Mouse (Mus musculus): Measurements from ENCODE around the gene Sprr1b. TPM values are rescaled to one million over a fixed set of nuclear protein-coding genes. Genes with fewer than 3 reads are reported as not detected.
"Not testable (repeated sequence)": the region's sequence is repeated elsewhere in the genome, so short reads cannot be mapped to it uniquely, and the experiment has no call there.

The Sprr1b gene
- total RNA-seq (2022) = not detected

GRCm38 (mm10) chr3:92438689-92439088 is at the start of gene Sprr1b:
Sprr1b (minus strand) TSS chr3:92438789.
- no peak for DNase-seq (ENCODE audit: low spot score)

GRCm38 (mm10) chr3:92486307-92486706 is 47.7 kb upstream of the Sprr1b start:
- DNase-seq (ENCODE audit: low spot score) = no peak

DNA sequence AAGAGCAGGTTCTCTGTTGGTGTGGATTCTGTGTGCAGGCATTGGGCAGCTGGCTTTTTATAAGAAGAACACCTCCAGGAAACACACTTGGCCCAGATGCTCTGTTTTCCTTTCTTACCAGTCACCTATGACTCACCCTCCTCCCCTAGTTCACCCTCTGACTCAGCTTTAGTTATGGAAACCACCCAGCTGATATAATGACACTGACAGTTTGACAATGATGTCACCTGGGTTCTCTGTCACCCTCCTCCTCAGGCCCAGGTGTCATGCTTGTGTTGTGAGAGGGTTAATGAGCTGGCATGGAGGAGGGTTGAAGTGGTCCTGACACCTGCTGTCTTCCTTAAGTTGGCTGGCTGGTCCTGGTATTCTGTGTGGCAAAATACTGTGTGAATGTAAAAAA is 47.3 kb upstream of the Sprr1b start, which contains the start of gene Sprr1a:
Gene Sprr1a (minus strand): TSS at position 33 of the 400 bp plus-strand sequence.
- DNase-seq (ENCODE audit: low spot score) = no peak

- not testable (repeated sequence) for DNase-seq (ENCODE audit: low spot score)
Measured at GRCm38 (mm10) chr3:92481249-92481648, 42.7 kb upstream of the Sprr1b start.

- DNase-seq (ENCODE audit: low spot score) = no peak
Measured at GRCm38 (mm10) chr3:92470111-92470510, 31.5 kb upstream of the Sprr1b start.

GRCm38 (mm10) chr3:92467424-92467823 is 28.8 kb upstream of the Sprr1b start:
- no peak for DNase-seq (ENCODE audit: low spot score)

DNA sequence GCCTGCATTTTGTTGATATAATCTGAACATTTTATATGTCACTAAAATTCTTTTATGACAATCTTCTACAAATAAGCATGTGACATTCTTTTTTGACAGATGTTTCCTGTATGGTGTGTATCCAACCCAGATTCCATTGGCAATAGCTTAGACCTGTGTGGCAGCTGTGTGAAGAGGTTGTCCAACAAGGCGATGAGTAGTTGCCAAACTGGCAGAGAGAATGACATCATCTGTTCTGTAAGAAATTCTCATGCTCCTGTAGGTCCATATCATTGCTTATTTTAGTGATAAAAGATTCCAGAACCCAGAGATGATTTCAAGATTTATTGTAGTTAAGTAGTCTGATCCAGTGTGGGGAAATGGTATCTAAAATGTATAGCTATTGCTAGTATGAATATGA is 28.0 kb upstream of the Sprr1b start:
- DNase-seq (ENCODE audit: low spot score) = no peak

DNA sequence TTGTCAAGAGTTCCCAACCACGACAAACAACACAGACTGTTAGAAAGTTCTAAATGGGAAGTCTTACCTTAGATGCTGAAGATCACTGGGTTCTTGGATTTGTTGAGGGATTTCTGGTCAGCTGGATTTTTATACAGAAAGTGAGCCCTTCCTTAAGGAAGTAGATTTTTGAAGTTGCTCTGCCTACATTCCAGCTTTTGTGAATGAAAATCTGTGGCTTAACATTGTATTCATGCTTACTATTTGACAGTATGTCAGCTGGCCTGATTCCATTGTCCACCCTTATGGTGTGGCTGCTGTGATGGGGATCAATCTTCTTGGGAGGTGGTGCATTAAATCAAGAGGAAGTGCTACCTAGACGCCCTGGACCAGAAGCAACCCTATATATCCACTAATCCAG is 20.0 kb upstream of the Sprr1b start, which contains the start of gene Sprr3:
Gene Sprr3 (minus strand): TSS at position 101 of the 400 bp plus-strand sequence.
- no peak for DNase-seq (ENCODE audit: low spot score)

GRCm38 (mm10) chr3:92455151-92455550 is 16.6 kb upstream of the Sprr1b start:
- no peak for DNase-seq (ENCODE audit: low spot score)

DNA sequence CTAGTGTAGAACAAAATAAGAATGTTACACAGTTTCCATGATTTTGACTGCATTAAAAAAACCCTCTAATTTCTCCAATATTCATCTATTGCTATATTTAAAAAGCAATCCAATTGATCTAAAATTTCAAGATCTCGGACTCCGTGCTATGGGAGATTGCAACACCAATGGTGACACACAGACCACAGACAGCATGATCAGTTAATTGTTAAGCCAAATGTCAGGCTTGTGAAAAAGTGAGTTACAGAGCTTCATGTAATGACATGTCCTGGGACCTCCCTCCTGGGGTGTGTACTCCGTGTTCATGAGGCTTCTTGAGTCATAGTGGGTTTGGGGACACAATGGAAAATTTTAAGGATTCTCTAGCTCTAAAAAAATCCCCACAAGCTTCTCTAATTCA is 1.6 kb upstream of the Sprr1b start:
- DNase-seq (ENCODE audit: low spot score) = no peak

DNA sequence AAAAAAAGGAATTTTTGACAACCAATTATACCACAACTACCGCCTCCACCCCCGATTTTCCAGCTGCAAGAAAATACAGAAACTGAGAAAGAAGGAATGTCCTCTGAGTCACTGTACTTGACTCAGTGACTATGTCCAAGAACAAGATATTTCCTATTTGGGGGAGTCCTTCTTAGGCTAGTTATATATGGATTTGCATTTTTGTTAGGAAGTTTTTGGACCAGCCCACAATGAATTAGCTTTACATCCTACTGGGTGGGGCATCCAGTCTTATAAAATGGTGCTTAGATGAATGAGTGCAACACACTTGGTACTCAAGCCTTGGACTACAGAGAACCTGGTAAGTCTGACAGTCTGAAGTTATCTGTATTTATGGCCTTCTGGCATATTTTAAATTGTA is 6.3 kb downstream of the Sprr1b start, which contains the start of gene Sprr2k:
Gene Sprr2k (plus strand): TSS at position 301 of the 400 bp plus-strand sequence.
- no peak for DNase-seq (ENCODE audit: low spot score)

DNA sequence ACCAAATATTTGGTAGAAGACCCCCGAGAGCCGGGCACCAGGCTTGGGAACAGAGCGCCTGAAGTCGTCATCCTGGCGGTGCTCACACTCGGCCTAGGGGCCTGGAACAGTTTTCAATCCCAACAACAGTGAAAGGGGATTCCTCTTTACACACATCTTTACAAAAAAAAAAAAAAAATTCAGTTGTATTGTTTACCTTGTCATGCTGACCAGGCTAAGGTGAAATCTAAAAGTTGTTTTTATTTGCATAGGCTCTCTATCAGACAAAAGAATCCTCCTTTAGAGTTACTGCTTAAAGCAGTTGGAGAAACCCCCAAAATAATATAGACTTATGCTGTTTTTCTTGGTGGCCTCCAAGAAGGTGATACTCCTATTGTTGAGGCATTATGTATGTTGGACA is 9.3 kb downstream of the Sprr1b start, which contains the start of gene Gm9774:
Gene Gm9774 (minus strand): TSS at position 101 of the 400 bp plus-strand sequence.
- DNase-seq (ENCODE audit: low spot score) = no peak

DNA sequence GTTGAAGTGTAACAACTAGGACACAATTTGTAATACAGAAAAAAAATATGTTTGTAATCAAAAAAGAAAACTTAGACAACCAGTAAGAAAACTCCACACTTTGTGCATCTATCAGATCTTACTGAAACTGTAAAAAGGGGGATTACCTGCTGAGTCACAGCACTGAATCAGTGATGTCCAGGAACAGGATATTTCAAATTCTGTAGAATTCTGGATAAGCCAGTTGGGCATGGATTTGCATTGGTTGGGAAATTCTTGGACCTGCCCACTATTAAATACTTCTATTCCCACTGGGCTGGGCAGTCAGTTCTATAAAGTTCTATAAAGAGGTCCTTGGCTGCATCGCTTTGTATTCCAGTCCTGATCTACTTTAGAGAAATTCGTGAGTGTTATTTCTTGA is 20.8 kb downstream of the Sprr1b start, which contains the start of gene Sprr2j-ps:
Gene Sprr2j-ps (plus strand): TSS at position 301 of the 400 bp plus-strand sequence.
- no peak for DNase-seq (ENCODE audit: low spot score)

DNA sequence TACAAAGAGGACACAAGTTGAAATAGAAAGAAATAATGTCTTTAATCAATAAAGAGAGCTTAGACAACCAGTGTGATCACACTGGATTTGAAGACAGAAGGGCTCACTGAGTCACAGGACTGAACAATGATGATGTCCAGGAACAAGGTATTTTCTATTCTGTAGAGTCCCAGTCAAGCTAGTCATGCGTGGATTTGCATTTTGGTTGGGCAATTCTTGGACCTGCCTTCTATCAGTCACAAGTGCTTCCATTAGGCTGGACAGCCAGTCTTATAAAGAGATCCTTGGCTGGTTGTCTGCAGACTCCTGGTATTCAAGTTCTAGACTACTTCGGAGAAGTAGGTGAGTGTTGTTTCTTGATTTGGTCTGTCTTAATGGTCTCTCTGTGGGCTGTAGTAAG is 30.9 kb downstream of the Sprr1b start, which contains the start of gene Sprr2i:
Gene Sprr2i (plus strand): TSS at position 301 of the 400 bp plus-strand sequence.
- no peak for DNase-seq (ENCODE audit: low spot score)

- no peak for DNase-seq (ENCODE audit: low spot score)
Measured at GRCm38 (mm10) chr3:92394301-92394700, 44.3 kb downstream of the Sprr1b start.

Other genes starting within 250 kb of the Sprr1b start
- not detected for gene Sprr2a1, start 223.0 kb downstream of the Sprr1b start, total RNA-seq (2022)
- 1 to 10 TPM in 1 of 4 experiments, under 1 TPM in 1, not detected in 2; 0.80 to 2.0 TPM for gene Sprr2a2, start 222.9 kb downstream of the Sprr1b start, total RNA-seq (2022)
- not detected for gene Sprr2a3, start 153.4 kb downstream of the Sprr1b start, total RNA-seq (2022)
- not detected for gene Sprr2b, start 122.2 kb downstream of the Sprr1b start, total RNA-seq (2022)
- gene Sprr2d, start 99.6 kb downstream of the Sprr1b start, total RNA-seq (2022) = not detected
- not detected for gene Sprr2e, start 86.6 kb downstream of the Sprr1b start, total RNA-seq (2022)
- not detected for gene Sprr2f, start 73.6 kb downstream of the Sprr1b start, total RNA-seq (2022)
- gene Sprr2h, start 53.1 kb downstream of the Sprr1b start, total RNA-seq (2022) = not detected
- not detected for gene Sprr2i, start 30.8 kb downstream of the Sprr1b start, total RNA-seq (2022)
- not detected for gene Sprr2j-ps, start 20.7 kb downstream of the Sprr1b start, total RNA-seq (2022)
- 1 to 10 TPM in 3 of 4 experiments, not detected in 1; 1.4 to 3.1 (median 2.9) TPM for gene Gm9774, start 9.4 kb downstream of the Sprr1b start, total RNA-seq (2022)
- gene Sprr2k, start 6.2 kb downstream of the Sprr1b start, total RNA-seq (2022) = not detected
- gene Sprr3, start 19.9 kb upstream of the Sprr1b start, total RNA-seq (2022) = not detected
- under 1 TPM in 3 of 4 experiments, not detected in 1; 0.35 to 0.69 (median 0.41) TPM for gene Sprr1a, start 47.1 kb upstream of the Sprr1b start, total RNA-seq (2022)
- gene Sprr4, start 61.7 kb upstream of the Sprr1b start, total RNA-seq (2022) = not detected
- not detected for gene 2310046K23Rik, start 95.7 kb upstream of the Sprr1b start, total RNA-seq (2022)
- gene Ivl, start 134.9 kb upstream of the Sprr1b start, total RNA-seq (2022) = not detected
- gene Smcp, start 150.2 kb upstream of the Sprr1b start, total RNA-seq (2022) = not detected
- not detected for gene 2210017I01Rik, start 168.7 kb upstream of the Sprr1b start, total RNA-seq (2022)
- not detected for gene Lce6a, start 182.9 kb upstream of the Sprr1b start, total RNA-seq (2022)
- not detected for gene Lce1a1, start 209.5 kb upstream of the Sprr1b start, total RNA-seq (2022)
- not detected for gene Lce1b, start 218.1 kb upstream of the Sprr1b start, total RNA-seq (2022)
- gene Lce1a2, start 231.5 kb upstream of the Sprr1b start, total RNA-seq (2022) = not detected
- not detected for gene Lce1c, start 240.5 kb upstream of the Sprr1b start, total RNA-seq (2022)
- gene Lce1d, start 248.4 kb upstream of the Sprr1b start, total RNA-seq (2022) = not detected

Data from heart, adult 8-10 months (tissue).